Mouse (Mus musculus) olfactory bulb, adult 2 months (tissue): Measurements from ENCODE around the gene Ccdc3.

Source experiments
- CTCF ChIP-seq: fragments of 200-500 bp; IDR thresholded peaks from 2 replicates; pipeline ENCODE4 v1.5.1; 2012; ENCODE audit warnings: low read depth, mild to moderate bottlenecking, low read length, moderate library complexity; ENCODE audit not compliant: insufficient read depth
- POLR2A ChIP-seq: fragments of 200-500 bp; IDR thresholded peaks from 2 replicates; pipeline ENCODE4 v1.6.1; 2012; ENCODE audit warnings: mild to moderate bottlenecking, low read depth, low read length, moderate library complexity; ENCODE audit not compliant: insufficient read depth

DNA sequence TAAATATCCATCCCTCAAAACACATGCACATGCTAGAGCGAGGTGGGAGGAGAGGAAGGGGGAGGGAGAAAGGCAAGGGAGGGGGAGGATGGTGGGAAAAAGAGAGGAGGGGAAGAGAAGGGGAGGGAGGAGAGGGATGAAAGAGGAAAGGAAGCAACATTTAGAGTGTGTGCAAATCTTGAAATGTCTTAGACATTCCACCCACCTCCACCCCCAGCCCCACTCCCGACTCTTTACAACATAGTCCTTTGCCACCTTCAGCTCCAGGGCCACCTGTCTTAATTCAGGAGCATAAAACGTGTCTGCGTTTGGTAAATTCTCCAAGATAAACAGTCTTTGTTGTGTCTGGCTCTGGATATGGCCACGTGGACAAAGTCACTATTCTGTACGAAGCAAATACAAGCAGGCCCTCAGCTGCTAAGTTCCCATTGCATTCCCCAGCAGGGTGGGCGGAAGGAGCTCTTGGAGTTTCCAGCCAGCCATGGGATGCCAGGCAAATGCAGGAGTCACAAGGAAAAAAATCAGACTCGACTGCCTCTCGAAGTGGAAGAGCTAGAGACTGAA, 77.8 kb downstream of the Ccdc3 start:
- TF ChIP-seq CTCF (no peak), POLR2A (no peak)
